Comparison of ENCODE assay signal across 12 mouse cellular contexts in the genomic region with DNA sequence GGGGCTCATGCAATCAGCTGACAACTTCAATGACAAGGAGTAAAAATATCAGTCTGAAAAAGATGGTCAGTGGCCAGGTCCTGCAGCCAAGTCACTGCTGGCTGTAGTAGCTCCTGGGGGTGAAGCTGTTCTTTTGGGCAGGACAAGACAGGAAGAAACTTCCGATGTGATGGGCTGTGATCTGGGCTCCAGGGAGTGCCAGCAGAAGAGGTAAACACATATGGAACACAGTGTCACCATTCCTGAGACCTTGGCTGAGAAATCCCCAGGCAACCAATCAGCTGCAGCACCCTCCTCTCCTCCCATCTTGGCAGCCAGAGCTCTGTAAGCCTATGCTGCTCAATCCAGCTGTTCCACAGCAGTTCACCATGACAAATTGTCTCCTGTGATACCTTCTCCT. TPM values are rescaled to one million over a fixed set of nuclear protein-coding genes. Genes with fewer than 3 reads are reported as not detected.
DNase-seq lines count a peak whose midpoint lies in the region; ATAC-seq and TF ChIP-seq lines count a peak whose summit lies in the region.
"Had no signal": no experiment of that assay in that cellular context is flagged by ENCODE, and none has a peak within 500 bp of the region (broad histone marks: within the 10 kb centered on the region; RNA-seq: fewer than 3 reads in every experiment).

No protein-coding gene starts in this region.

- DNase-seq in cerebellum, adult 9-10 months: peak; percentile 41
- DNase-seq in cerebellum, adult 11 months: no peak
- DNase-seq in layer of hippocampus, adult 2 months (ENCODE audit: low spot score in 2 of 2): no peak
- DNase-seq in layer of hippocampus, postnatal 36 days: no peak
- peak; percentile 31 for DNase-seq in brain, embryonic 14.5 days (ENCODE audit: low read depth)
- DNase-seq in lung, embryonic 14.5 days: peak; percentile 37
- DNase-seq in thymus, postnatal 36 days: no peak
- DNase-seq in spleen, adult 18-20 months: no peak
- DNase-seq: retina, postnatal 1 day had no signal

- ATAC-seq in lung, embryonic 14.5 days (ENCODE audit: insufficient read depth): no peak
- ATAC-seq: intestine, embryonic 16.5 days; Patski had no signal

- H3K4me3 ChIP-seq in layer of hippocampus, adult 2 months: no peak overlapping the region
- no peak overlapping the region for H3K4me3 ChIP-seq in lung, embryonic 14.5 days (ENCODE audit: low read depth, low read length)
- H3K4me3 ChIP-seq: limb, embryonic 15.5 days had no signal

- TF ChIP-seq CTCF in layer of hippocampus, adult 2 months (conservative IDR thresholded peaks at IDR 0.05): no peak
- TF ChIP-seq CTCF in brain, embryonic 14.5 days (IDR thresholded peaks at IDR 0.05; ENCODE audit: borderline replicate concordance, extremely low read depth, insufficient read depth, insufficient read length): no peak
- TF ChIP-seq CTCF in lung, embryonic 14.5 days (IDR thresholded peaks at IDR 0.05; ENCODE audit: low read depth): no peak

- no peak overlapping the region for H3K4me2 ChIP-seq in lung, embryonic 14.5 days
- H3K4me2 ChIP-seq: limb, embryonic 15.5 days had no signal

- H3K27ac ChIP-seq in layer of hippocampus, adult 2 months: 0 out of 2 replicates have a peak overlapping the region, but pooled peaks have one; percentile 7
- H3K27ac ChIP-seq in lung, embryonic 14.5 days (ENCODE audit: low read depth): no peak overlapping the region
- H3K27ac ChIP-seq: limb, embryonic 15.5 days had no signal

- H3K36me3 ChIP-seq in lung, embryonic 14.5 days (ENCODE audit: insufficient read depth): no peaks in the 10 kb centered on the region

- H3K9ac ChIP-seq in lung, embryonic 14.5 days: no peak overlapping the region
- H3K9ac ChIP-seq: limb, embryonic 15.5 days had no signal

- peaks cover 7% of the 10 kb centered on the region; the same call in 1 of the 2 replicates for H3K4me1 ChIP-seq in lung, embryonic 14.5 days (ENCODE audit: insufficient read depth)

- no peak for TF ChIP-seq POLR2A in brain, embryonic 14.5 days (IDR thresholded peaks at IDR 0.05; ENCODE audit: borderline replicate concordance, extremely low read depth, insufficient read depth, insufficient read length, poor library complexity, severe bottlenecking)

- no peaks in the 10 kb centered on the region for H3K9me3 ChIP-seq in lung, embryonic 14.5 days (ENCODE audit: low read depth, low read length)
- H3K9me3 ChIP-seq: limb, embryonic 15.5 days had no signal

- no peaks in the 10 kb centered on the region for H3K27me3 ChIP-seq in lung, embryonic 14.5 days (ENCODE audit: insufficient read depth, low read length)
- H3K27me3 ChIP-seq: limb, embryonic 15.5 days; Patski had no signal

- WGBS in lung, embryonic 14.5 days: 25% methylated on average over 1 of the region's 1 CpGs

RNA-seq across cellular contexts. Expression of a gene that starts 8.0 kb away (rescaled TPM):
- 100 to 1,000 TPM; 128 to 130 TPM for total RNA-seq in layer of hippocampus, adult 2 months (2021)
- total RNA-seq in layer of hippocampus, postnatal 36 days (2021): 100 to 1,000 TPM; 124 to 125 TPM
- polyA plus RNA-seq in brain, embryonic 14.5 days (2012; rRNA removed): 69.4 and 78.6 TPM in 2 replicates
- 23.6 and 27.2 TPM in 2 replicates for polyA plus RNA-seq in lung, embryonic 14.5 days (2014; fragmentation: Nextera tagmentation; extraction: Ambion mirVana)

RNA-seq across cellular contexts. Expression of a gene that starts 8.1 kb away (rescaled TPM):
- total RNA-seq in layer of hippocampus, adult 2 months (2021): 10 to 100 TPM; 40.4 to 41.4 TPM
- total RNA-seq in layer of hippocampus, postnatal 36 days (2021): 10 to 100 TPM; 36.2 to 37.7 TPM
- polyA plus RNA-seq in brain, embryonic 14.5 days (2012; rRNA removed): 169 and 189 TPM in 2 replicates
- polyA plus RNA-seq in lung, embryonic 14.5 days (2014; fragmentation: Nextera tagmentation; extraction: Ambion mirVana): 25.7 and 30.8 TPM in 2 replicates

RNA-seq across cellular contexts. Expression of a gene that starts 50.8 kb away (rescaled TPM):
- 10 to 100 TPM; 46.1 to 46.7 TPM for total RNA-seq in layer of hippocampus, adult 2 months (2021)
- total RNA-seq in layer of hippocampus, postnatal 36 days (2021): 10 to 100 TPM; 45.1 to 50.2 TPM
- 76.2 and 82.0 TPM in 2 replicates for polyA plus RNA-seq in brain, embryonic 14.5 days (2012; rRNA removed)
- polyA plus RNA-seq in lung, embryonic 14.5 days (2014; fragmentation: Nextera tagmentation; extraction: Ambion mirVana): 42.2 and 44.4 TPM in 2 replicates

Comparison
In these comparisons a context has a peak if more than half of its experiments do, and no peak if none do; other contexts are left out.
1. DNase-seq: peak in cerebellum, adult 9-10 months (single experiment), brain, embryonic 14.5 days (single experiment) and lung, embryonic 14.5 days (single experiment); none in cerebellum, adult 11 months (single experiment), layer of hippocampus, adult 2 months (0 of 2), layer of hippocampus, postnatal 36 days (0 of 2), thymus, postnatal 36 days (0 of 2) and spleen, adult 18-20 months (0 of 2).